In genomic region chr10:120884220-120884619, GRCm38 (mm10) we compare ENCODE assay signal across 29 mouse cellular contexts. TPM values are rescaled to one million over a fixed set of nuclear protein-coding genes. Genes with fewer than 3 reads are reported as not detected.
DNase-seq lines count a peak whose midpoint lies in the region; ATAC-seq and TF ChIP-seq lines count a peak whose summit lies in the region.
"Had no signal": no experiment of that assay in that cellular context is flagged by ENCODE, and none has a peak within 500 bp of the region (broad histone marks: within the 10 kb centered on the region; RNA-seq: fewer than 3 reads in every experiment).

No protein-coding gene starts in this region.

- TF ChIP-seq CTCF in heart, adult 2 months (IDR thresholded peaks at IDR 0.05): no peak

- H3K9me3 ChIP-seq in heart, embryonic 12.5 days (replicated peaks): 0 out of 2 replicates have a peak, but pooled peaks cover 7% of the 10 kb centered on the region
- peaks cover 24% of the 10 kb centered on the region for H3K9me3 ChIP-seq in megakaryocyte, embryonic 14.5 days
- no peaks in the 10 kb centered on the region for H3K9me3 ChIP-seq in limb, embryonic 10.5 days (replicated peaks)
- H3K9me3 ChIP-seq: embryonic facial prominence, embryonic 15.5 days; hindbrain, embryonic 12.5 days; kidney, embryonic 15.5 days; limb, embryonic 13.5 days; lung, embryonic 15.5 days had no signal

- no peak overlapping the region for H3K4me2 ChIP-seq in heart, embryonic 12.5 days
- H3K4me2 ChIP-seq: embryonic facial prominence, embryonic 15.5 days; heart, embryonic 11.5 days; kidney, embryonic 15.5 days; liver, embryonic 11.5 days; lung, embryonic 15.5 days had no signal

- 0 out of 2 replicates have a peak overlapping the region, but pooled peaks have one; percentile 6 for H3K27ac ChIP-seq in heart, embryonic 12.5 days (ENCODE audit: poor library complexity, severe bottlenecking)
- H3K27ac ChIP-seq in heart, adult 2 months: no peak overlapping the region
- H3K27ac ChIP-seq in limb, embryonic 10.5 days: no peak overlapping the region
- H3K27ac ChIP-seq: embryonic facial prominence, embryonic 15.5 days; kidney, embryonic 15.5 days; layer of hippocampus, adult 2 months; left cerebral cortex, adult 2 months; limb, embryonic 13.5 days; lung, embryonic 15.5 days had no signal

- intact Hi-C loops in heart, adult 2 months (cut with DNase I): no loop called here

- peaks cover 21% of the 10 kb centered on the region for H3K36me3 ChIP-seq in heart, embryonic 12.5 days
- peaks cover 19% of the 10 kb centered on the region for H3K36me3 ChIP-seq in heart, adult 2 months (ENCODE audit: control insufficient read depth, insufficient read depth, low read length)
- no peaks in the 10 kb centered on the region for H3K36me3 ChIP-seq in megakaryocyte, embryonic 14.5 days (replicated peaks; ENCODE audit: low read length)
- H3K36me3 ChIP-seq in limb, embryonic 10.5 days: peaks cover 18% of the 10 kb centered on the region
- H3K36me3 ChIP-seq: hindbrain, embryonic 12.5 days; kidney, embryonic 15.5 days; lung, embryonic 15.5 days had no signal

- TF ChIP-seq EP300 in heart, adult 2 months (IDR thresholded peaks at IDR 0.05; ENCODE audit: insufficient read depth, low read depth, low read length): no peak

- peaks cover 32% of the 10 kb centered on the region for H3K4me1 ChIP-seq in heart, embryonic 12.5 days (replicated peaks)
- peaks cover 16% of the 10 kb centered on the region for H3K4me1 ChIP-seq in heart, adult 2 months (ENCODE audit: control insufficient read depth, insufficient read depth, low read length)
- H3K4me1 ChIP-seq in megakaryocyte, embryonic 14.5 days: peaks cover 10% of the 10 kb centered on the region
- H3K4me1 ChIP-seq in limb, embryonic 10.5 days: peaks cover 27% of the 10 kb centered on the region

- peak; percentile 49 for DNase-seq in adrenal gland, postnatal 14 days
- DNase-seq in adrenal gland, postnatal 10 days: no peak
- no peak for DNase-seq in heart, adult 2 months
- peak; percentile 28 for DNase-seq in limb, embryonic 10.5 days (ENCODE audit: low spot score)
- DNase-seq in spleen, adult 12 weeks (ENCODE audit: low spot score): no peak
- DNase-seq: cerebellum, adult 11-12 months; cerebellum, adult 9-11 months; kidney, postnatal 36 days; midbrain, embryonic 14.5 days; right cerebral cortex, postnatal 25 days; spleen, adult 18-20 months; thymus, adult 2 months; thymus, postnatal 36 days had no signal

- 88% methylated on average over 14 of the region's 14 CpGs for WGBS in heart, embryonic 12.5 days
- 82% methylated on average over 14 of the region's 14 CpGs for WGBS in heart, adult 2 months
- WGBS in limb, embryonic 10.5 days: 89% methylated on average over 14 of the region's 14 CpGs

- no peaks in the 10 kb centered on the region for H3K27me3 ChIP-seq in heart, embryonic 12.5 days (replicated peaks)
- no peaks in the 10 kb centered on the region for H3K27me3 ChIP-seq in heart, adult 2 months (ENCODE audit: control insufficient read depth, insufficient read depth, low read length)
- H3K27me3 ChIP-seq in megakaryocyte, embryonic 14.5 days (replicated peaks): peaks cover 12% of the 10 kb centered on the region
- H3K27me3 ChIP-seq in limb, embryonic 10.5 days (ENCODE audit: low read depth, poor library complexity, severe bottlenecking): no peaks in the 10 kb centered on the region
- H3K27me3 ChIP-seq: embryonic facial prominence, embryonic 15.5 days; hindbrain, embryonic 12.5 days; kidney, embryonic 15.5 days; limb, embryonic 13.5 days; lung, embryonic 15.5 days had no signal

- peaks cover 5% of the 10 kb centered on the region for H3K79me2 ChIP-seq in heart, adult 2 months (replicated peaks; ENCODE audit: control insufficient read depth, insufficient read depth, low read length)

- no peak overlapping the region for H3K4me3 ChIP-seq in heart, embryonic 12.5 days
- no peak overlapping the region for H3K4me3 ChIP-seq in heart, adult 2 months
- H3K4me3 ChIP-seq in megakaryocyte, embryonic 14.5 days (replicated peaks): peak overlapping the region; percentile 10
- no peak overlapping the region for H3K4me3 ChIP-seq in limb, embryonic 10.5 days
- H3K4me3 ChIP-seq: embryonic facial prominence, embryonic 15.5 days; kidney, embryonic 15.5 days; layer of hippocampus, adult 2 months; left cerebral cortex, adult 2 months; limb, embryonic 13.5 days; lung, embryonic 15.5 days had no signal

- no peak for ATAC-seq in heart, embryonic 12.5 days (ENCODE audit: insufficient number of reproducible peaks, low FRiP score)
- ATAC-seq in megakaryocyte, adult 5-6 weeks (ENCODE audit: poor library complexity, severe bottlenecking): no peak
- ATAC-seq: CD4-positive, CD25-positive, alpha-beta regulatory T cell, adult 4 months; forebrain, embryonic 14.5 days; intestine, embryonic 16.5 days had no signal

- no peak overlapping the region for H3K9ac ChIP-seq in heart, embryonic 12.5 days
- no peak overlapping the region for H3K9ac ChIP-seq in heart, adult 2 months (ENCODE audit: low read depth, low read length)
- H3K9ac ChIP-seq: embryonic facial prominence, embryonic 15.5 days; hindbrain, embryonic 12.5 days; kidney, embryonic 15.5 days; limb, embryonic 13.5 days; lung, embryonic 15.5 days had no signal

- TF ChIP-seq POLR2A in heart, adult 2 months (IDR thresholded peaks at IDR 0.05; ENCODE audit: insufficient read depth, low read depth, low read length): no peak

RNA-seq across cellular contexts. Expression of gene Msrb3, which starts 14.7 kb away (rescaled TPM):
- 37.0 and 40.0 TPM in 2 replicates for total RNA-seq in adrenal gland, postnatal 14 days (2021)
- 10 to 100 TPM; 34.2 to 38.0 TPM for total RNA-seq in adrenal gland, postnatal 10 days (2021)
- 24.1 and 25.9 TPM in 2 replicates for polyA plus RNA-seq in heart, embryonic 12.5 days (2016; fragmentation: Nextera tagmentation; extraction: Ambion mirVana)
- 10 to 100 TPM; 88.7 to 92.5 TPM for total RNA-seq in heart, adult 2 months (2021)
- 53.5 and 86.5 TPM in 2 replicates for polyA plus RNA-seq in heart, adult 2 months (2012; rRNA removed)
- 0.03 TPM in 1 of 2 replicates, not detected in the other for polyA plus RNA-seq in megakaryocyte, embryonic 14.5 days (2012; ENCODE audit: insufficient read depth, low replicate concordance)
- 0.40 TPM in 1 of 2 replicates, not detected in the other for total RNA-seq in megakaryocyte, adult 5-6 weeks (2015)
- total RNA-seq in megakaryocyte, adult 5-6 weeks (2017): 0.07 TPM in 1 of 2 replicates, not detected in the other
- 5.4 and 7.2 TPM in 2 replicates for polyA plus RNA-seq in limb, embryonic 10.5 days (2016; fragmentation: Nextera tagmentation; extraction: Ambion mirVana)
- total RNA-seq: neutrophil, adult 5-6 weeks had no signal

Comparison
In these comparisons a context has a peak if more than half of its experiments do, and no peak if none do; other contexts are left out.
1. DNase-seq: peak in adrenal gland, postnatal 14 days (single experiment) and limb, embryonic 10.5 days (single experiment); none in adrenal gland, postnatal 10 days (single experiment), heart, adult 2 months (0 of 2) and spleen, adult 12 weeks (single experiment).
2. RNA of gene Msrb3, which starts 14.7 kb away (total RNA-seq): 88.7 to 92.5 TPM in heart, adult 2 months, 37.0 to 40.0 TPM in adrenal gland, postnatal 14 days and 34.2 to 38.0 TPM in adrenal gland, postnatal 10 days; 0.07 to 0.40 TPM in megakaryocyte, adult 5-6 weeks; every median in the first group is over 10 times any median in the second.